Mouse (Mus musculus): ENCODE data around the gene Epc2. TPM values are rescaled to one million over a fixed set of nuclear protein-coding genes. Genes with fewer than 3 reads are reported as not detected.

Gene Epc2
- total and polyA plus RNA-seq, 2 experiments from 2014 or later: 9.0 to 40.2 TPM

DNA sequence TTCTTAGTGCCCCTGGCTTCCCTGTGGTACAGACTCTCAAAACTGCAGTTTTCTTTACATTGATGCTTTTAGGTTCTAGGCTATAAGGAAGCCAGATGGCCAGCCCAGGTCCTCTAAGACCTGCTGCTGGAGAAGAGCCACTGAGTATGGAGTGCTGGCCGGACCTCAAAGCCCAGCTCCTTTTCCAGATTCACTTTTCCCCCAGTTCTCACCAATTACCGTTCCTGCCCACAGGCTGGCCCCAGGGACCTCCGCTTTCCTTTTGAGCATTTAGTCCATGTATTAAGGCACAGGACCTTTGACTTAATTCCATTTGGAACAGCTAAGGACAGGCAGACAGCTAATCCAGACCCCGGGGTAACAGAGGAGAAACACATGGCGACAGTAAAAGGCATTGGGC lies 139.2 kb downstream of the Epc2 start:
- 68% methylated on average over 5 of the region's 5 CpGs for whole genome bisulfite sequencing
- H3K4me1 ChIP-seq (ENCODE audit: insufficient read depth, low read length): no peaks in the 10 kb centered on the region
- no peak overlapping the region for H3K4me2 ChIP-seq (ENCODE audit: low read depth, low read length, poor library complexity, severe bottlenecking)
- H3K27ac ChIP-seq (ENCODE audit: low read depth, low read length): no peak overlapping the region
- no peak overlapping the region for H3K9ac ChIP-seq (replicated peaks; ENCODE audit: low read length, poor library complexity, severe bottlenecking)
- DNase-seq (ENCODE audit: low spot score) (no peak), ATAC-seq (ENCODE audit: low FRiP score) (no peak)
- no peaks in the 10 kb centered on the region for H3K9me3 ChIP-seq (ENCODE audit: low read length)
- no peaks in the 10 kb centered on the region for H3K36me3 ChIP-seq (ENCODE audit: insufficient read depth, low read length)
- no peak overlapping the region for H3K4me3 ChIP-seq (ENCODE audit: low read depth, low read length)
- TF ChIP-seq CTCF (IDR thresholded peaks at IDR 0.05): no peak
- H3K27me3 ChIP-seq (ENCODE audit: insufficient read depth, low read length): no peaks in the 10 kb centered on the region

DNA sequence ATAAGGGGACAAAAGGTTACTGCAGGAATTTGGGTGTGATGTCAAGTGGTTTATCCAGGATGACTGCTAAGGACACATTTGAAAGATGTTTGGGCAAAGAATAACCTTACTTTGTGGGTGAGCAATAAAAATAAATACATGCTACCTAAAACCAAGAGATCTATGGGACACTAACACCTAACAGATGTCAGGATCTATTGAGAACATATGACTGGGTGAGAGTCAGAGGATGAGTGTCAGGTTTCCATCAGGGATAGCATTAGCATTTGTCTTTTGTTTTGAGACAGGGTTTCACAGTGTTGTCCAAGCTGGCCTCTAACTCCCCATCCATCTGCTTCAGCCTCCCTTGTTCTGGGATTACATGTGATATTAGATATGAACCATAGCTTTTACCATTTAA lies 141.6 kb downstream of the Epc2 start:
- H3K4me1 ChIP-seq (ENCODE audit: insufficient read depth, low read length): no peaks in the 10 kb centered on the region
- no peaks in the 10 kb centered on the region for H3K27me3 ChIP-seq (ENCODE audit: insufficient read depth, low read length)
- no peak for DNase-seq (ENCODE audit: low spot score)
- no peak overlapping the region for H3K4me3 ChIP-seq (ENCODE audit: low read depth, low read length)
- no peaks in the 10 kb centered on the region for H3K9me3 ChIP-seq (ENCODE audit: low read length)
- H3K36me3 ChIP-seq (ENCODE audit: insufficient read depth, low read length): no peaks in the 10 kb centered on the region
- no peak overlapping the region for H3K27ac ChIP-seq (ENCODE audit: low read depth, low read length)
- no peak for ATAC-seq (ENCODE audit: low FRiP score)
- H3K9ac ChIP-seq (replicated peaks; ENCODE audit: low read length, poor library complexity, severe bottlenecking): no peak overlapping the region
- no peak for TF ChIP-seq CTCF (IDR thresholded peaks at IDR 0.05)
- no peak overlapping the region for H3K4me2 ChIP-seq (ENCODE audit: low read depth, low read length, poor library complexity, severe bottlenecking)

DNA sequence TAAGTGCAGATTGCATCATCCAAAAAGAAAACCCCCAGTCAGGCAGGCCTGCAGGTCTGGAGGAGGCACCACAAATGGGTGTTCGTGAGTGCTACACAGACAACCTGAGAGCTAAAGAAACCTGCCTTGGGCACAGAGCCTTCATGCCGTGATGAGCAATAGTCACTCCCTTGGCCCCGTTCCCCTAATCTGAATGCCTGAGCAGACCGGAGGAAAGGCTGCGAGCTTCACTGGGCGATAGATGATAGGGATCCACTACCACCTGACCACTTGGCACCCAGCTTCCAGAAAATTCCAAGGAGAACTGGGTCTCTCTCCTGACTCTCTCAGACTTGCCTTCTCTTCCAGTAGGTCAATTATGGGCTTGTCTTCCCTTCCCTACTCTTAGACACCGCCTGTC lies 143.6 kb downstream of the Epc2 start:
- DNase-seq (ENCODE audit: low spot score) (no peak), ATAC-seq (ENCODE audit: low FRiP score) (no peak)
- no peaks in the 10 kb centered on the region for H3K4me1 ChIP-seq (ENCODE audit: insufficient read depth, low read length)
- no peak for TF ChIP-seq CTCF (IDR thresholded peaks at IDR 0.05)
- H3K27ac ChIP-seq (ENCODE audit: low read depth, low read length): no peak overlapping the region
- H3K9ac ChIP-seq (replicated peaks; ENCODE audit: low read length, poor library complexity, severe bottlenecking): no peak overlapping the region
- 85% methylated on average over 7 of the region's 7 CpGs for WGBS
- no peaks in the 10 kb centered on the region for H3K9me3 ChIP-seq (ENCODE audit: low read length)
- no peaks in the 10 kb centered on the region for H3K36me3 ChIP-seq (ENCODE audit: insufficient read depth, low read length)
- H3K27me3 ChIP-seq (ENCODE audit: insufficient read depth, low read length): no peaks in the 10 kb centered on the region
- H3K4me2 ChIP-seq (ENCODE audit: low read depth, low read length, poor library complexity, severe bottlenecking): no peak overlapping the region
- H3K4me3 ChIP-seq (ENCODE audit: low read depth, low read length): no peak overlapping the region

DNA sequence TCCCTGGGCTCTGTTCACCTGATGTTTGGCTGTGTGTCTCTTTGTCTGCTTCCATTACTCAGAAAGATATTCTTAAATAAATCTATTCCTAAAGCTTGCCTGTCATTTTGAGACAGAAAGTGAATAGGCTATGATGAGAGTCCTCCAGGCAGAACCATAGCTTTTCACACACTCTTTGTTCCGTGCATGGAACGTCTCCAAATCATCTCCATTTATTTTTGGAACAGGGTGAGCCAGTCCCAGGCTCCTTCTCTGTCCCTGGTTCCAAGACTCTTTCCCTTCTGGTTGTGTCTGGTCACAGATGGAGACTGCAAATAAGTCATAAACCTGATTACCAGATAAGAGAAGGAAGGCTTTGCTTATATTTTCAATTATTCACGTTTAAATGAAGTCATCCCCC lies 145.0 kb downstream of the Epc2 start:
- no peaks in the 10 kb centered on the region for H3K36me3 ChIP-seq (ENCODE audit: insufficient read depth, low read length)
- ATAC-seq (ENCODE audit: low FRiP score) (no peak), DNase-seq (ENCODE audit: low spot score) (no peak)
- H3K27me3 ChIP-seq (ENCODE audit: insufficient read depth, low read length): no peaks in the 10 kb centered on the region
- H3K27ac ChIP-seq (ENCODE audit: low read depth, low read length): no peak overlapping the region
- WGBS: 67% methylated on average over 3 of the region's 3 CpGs
- H3K9ac ChIP-seq (replicated peaks; ENCODE audit: low read length, poor library complexity, severe bottlenecking): no peak overlapping the region
- TF ChIP-seq CTCF (IDR thresholded peaks at IDR 0.05): no peak
- no peak overlapping the region for H3K4me2 ChIP-seq (ENCODE audit: low read depth, low read length, poor library complexity, severe bottlenecking)
- H3K9me3 ChIP-seq (ENCODE audit: low read length): no peaks in the 10 kb centered on the region
- no peak overlapping the region for H3K4me3 ChIP-seq (ENCODE audit: low read depth, low read length)
- no peaks in the 10 kb centered on the region for H3K4me1 ChIP-seq (ENCODE audit: insufficient read depth, low read length)

DNA sequence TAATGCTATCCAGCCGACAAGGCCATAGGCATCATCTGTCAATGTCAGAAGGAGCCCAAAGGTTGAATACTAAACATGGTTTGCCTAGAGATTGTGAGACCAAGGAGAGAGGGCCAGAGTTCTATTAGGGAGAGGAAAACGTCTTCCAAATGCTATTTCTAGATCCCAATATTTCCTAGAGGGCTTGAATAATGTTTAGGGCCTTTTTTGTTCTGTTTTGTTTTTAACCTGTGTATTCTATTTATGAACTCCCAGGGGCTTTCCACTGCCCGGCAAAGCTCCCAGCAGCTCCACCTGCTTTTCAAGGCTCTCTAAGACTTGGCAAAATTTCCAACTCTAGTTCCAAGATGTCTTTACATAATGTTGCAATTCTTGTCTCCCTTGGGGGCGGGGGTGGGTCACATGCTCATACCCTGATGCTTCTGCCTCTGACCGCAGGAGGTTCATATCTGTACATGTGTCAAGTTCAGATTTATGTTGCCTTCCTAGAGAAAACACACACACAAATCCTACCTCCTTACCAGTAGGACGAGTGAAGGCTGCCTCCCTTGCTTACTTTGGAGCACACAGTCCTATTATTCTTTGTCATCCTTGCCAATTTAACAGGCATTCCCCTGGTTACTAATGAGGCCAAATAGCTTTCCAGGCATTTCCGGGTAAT lies 148.9 kb downstream of the Epc2 start:
- WGBS: 53% methylated on average over 7 of the region's 7 CpGs
- no peaks in the 10 kb centered on the region for H3K9me3 ChIP-seq (ENCODE audit: low read length)
- H3K9ac ChIP-seq (replicated peaks; ENCODE audit: low read length, poor library complexity, severe bottlenecking): no peak overlapping the region
- no peak for TF ChIP-seq CTCF (IDR thresholded peaks at IDR 0.05)
- DNase-seq (ENCODE audit: low spot score) (no peak), ATAC-seq (ENCODE audit: low FRiP score) (no peak)
- H3K4me3 ChIP-seq (ENCODE audit: low read depth, low read length): no peak overlapping the region
- no peaks in the 10 kb centered on the region for H3K4me1 ChIP-seq (ENCODE audit: insufficient read depth, low read length)
- H3K27ac ChIP-seq (ENCODE audit: low read depth, low read length): no peak overlapping the region
- no peaks in the 10 kb centered on the region for H3K27me3 ChIP-seq (ENCODE audit: insufficient read depth, low read length)
- H3K36me3 ChIP-seq (ENCODE audit: insufficient read depth, low read length): no peaks in the 10 kb centered on the region
- H3K4me2 ChIP-seq (ENCODE audit: low read depth, low read length, poor library complexity, severe bottlenecking): no peak overlapping the region

Other genes starting within 250 kb of the Epc2 start
- gene Kif5c, start 167.8 kb downstream of the Epc2 start, total RNA-seq (2014; rRNA removed): 328 and 412 TPM in 2 replicates
- 159 and 170 TPM in 2 replicates for gene Kif5c, start 167.8 kb downstream of the Epc2 start, polyA plus RNA-seq (2015; fragmentation: Nextera tagmentation; extraction: Ambion mirVana)